Mouse (Mus musculus) cerebellum, adult 2 months (tissue): Measurements from ENCODE around the gene Setd5. TPM values are rescaled to one million over a fixed set of nuclear protein-coding genes. Genes with fewer than 3 reads are reported as not detected.

ENCODE experiments used
- DNase-seq, 2 experiments: peaks; one replicate each; pipeline ENCODE4 v3.0.0; 2021
- H3K27ac ChIP-seq: fragments of 200-500 bp; 2 replicates; pipeline ENCODE4 v1.5.1; 2012; ENCODE audit warnings: low read length, control low read depth, inconsistent platforms; ENCODE audit not compliant: insufficient read depth
- H3K27me3 ChIP-seq: fragments of 200-500 bp; 2 replicates; pipeline ENCODE4 v1.6.1; 2012; ENCODE audit warnings: inconsistent platforms, mild to moderate bottlenecking, low read length, moderate library complexity; ENCODE audit not compliant: control insufficient read depth, insufficient read depth
- H3K4me1 ChIP-seq: fragments of 200-500 bp; 2 replicates; pipeline ENCODE4 v1.6.1; 2011; ENCODE audit warnings: low read length; ENCODE audit not compliant: control insufficient read depth, insufficient read depth
- H3K4me3 ChIP-seq: fragments of 200-500 bp; replicated peaks from 2 replicates; pipeline ENCODE3; 2011; ENCODE audit warnings: mild to moderate bottlenecking, low read depth, low read length, control low read depth; ENCODE audit not compliant: insufficient read depth
- CTCF ChIP-seq: fragments of 200-500 bp; IDR thresholded peaks from 2 replicates; pipeline ENCODE4 v1.5.1; 2011; ENCODE audit warnings: low read depth, mild to moderate bottlenecking, control low read depth, low read length, moderate library complexity, borderline replicate concordance; ENCODE audit not compliant: insufficient read depth
- POLR2A ChIP-seq: fragments of 200-500 bp; IDR thresholded peaks from 2 replicates; pipeline ENCODE4 v1.6.1; 2011; ENCODE audit warnings: low read length, control low read depth, borderline replicate concordance; ENCODE audit not compliant: insufficient read depth
- WGBS: fragments of 180-500 bp; shearing (Covaris S2); methylation state at CpG from one replicate; pipeline ENCODE4 v1.1.7; 2018; 5-methylcytosine and 5-hydroxymethylcytosine counted together
- polyA plus RNA-seq: library from polyadenylated mRNA; depleted of rRNA; stranded (reverse); fragments of >200 nt; gene quantifications from 2 replicates; pipeline ENCODE4 v1.2.3, GENCODE M21; 2012

Gene Setd5
- polyA plus RNA-seq, 1 experiment = 58.9 TPM

GRCm38 (mm10) chr6:113036463-113037175, 40.5 kb upstream of the Setd5 start:
- 66% methylated on average over 4 of the region's 4 CpGs for WGBS
- no peak overlapping the region for H3K4me3 ChIP-seq
- TF ChIP-seq POLR2A = no peak
- TF ChIP-seq CTCF = no peak

GRCm38 (mm10) chr6:113037946-113038734, 39.0 kb upstream of the Setd5 start:
- Histone ChIP-seq H3K4me1 (no peaks in the 10 kb centered on the region), H3K27ac (no peak overlapping the region), H3K27me3 (no peaks in the 10 kb centered on the region), H3K4me3 (no peak overlapping the region)
- 13% methylated on average over 19 of the region's 19 CpGs for WGBS
- TF ChIP-seq POLR2A (no peak), CTCF (peak; percentile 94)
- DNase-seq = peak; percentile 62 to 71

More at GRCm38 (mm10) chr6:113036463-113037175, 40.5 kb upstream of the Setd5 start:
- Histone ChIP-seq H3K27ac (no peak overlapping the region), H3K27me3 (no peaks in the 10 kb centered on the region), H3K4me1 (no peaks in the 10 kb centered on the region)
- DNase-seq = no peak

GRCm38 (mm10) chr6:113038735-113039058, 38.5 kb upstream of the Setd5 start:
- WGBS = 63% methylated on average over 5 of the region's 5 CpGs
- Histone ChIP-seq H3K4me1 (no peaks in the 10 kb centered on the region), H3K27me3 (no peaks in the 10 kb centered on the region), H3K4me3 (no peak overlapping the region), H3K27ac (no peak overlapping the region)
- no peak for DNase-seq
- TF ChIP-seq POLR2A (no peak), CTCF (no peak)

GRCm38 (mm10) chr6:113040319-113040718, 36.8 kb upstream of the Setd5 start:
- no peak for DNase-seq
- Histone ChIP-seq H3K27me3 (no peaks in the 10 kb centered on the region), H3K4me1 (no peaks in the 10 kb centered on the region), H3K27ac (no peak overlapping the region), H3K4me3 (no peak overlapping the region)
- TF ChIP-seq CTCF = no peak
- no peak for TF ChIP-seq POLR2A
- WGBS = 80% methylated on average over 2 of the region's 2 CpGs

- no peaks in the 10 kb centered on the region for H3K27me3 ChIP-seq
- H3K27ac ChIP-seq = no peak overlapping the region
- no peaks in the 10 kb centered on the region for H3K4me1 ChIP-seq
- H3K4me3 ChIP-seq = no peak overlapping the region
- no peak for DNase-seq
- no peak for TF ChIP-seq POLR2A
- WGBS = 82% methylated on average over 11 of the region's 11 CpGs
These were observed 35.8 kb upstream of the Setd5 start for GRCm38 (mm10) chr6:113041215-113041990.

- DNase-seq = no peak
- Histone ChIP-seq H3K4me3 (peak overlapping the region; percentile 99), H3K27ac (peak overlapping the region; percentile 83), H3K4me1 (no peaks in the 10 kb centered on the region), H3K27me3 (no peaks in the 10 kb centered on the region)
- TF ChIP-seq POLR2A (no peak), CTCF (no peak)
- under 1% methylated on average over 11 of the region's 11 CpGs for WGBS
These were observed 31.6 kb upstream of the Setd5 start for GRCm38 (mm10) chr6:113045575-113045974.

GRCm38 (mm10) chr6:113046041-113046975, 30.9 kb upstream of the Setd5 start, which contains the start of gene Thumpd3:
Gene Thumpd3, plus strand, starts transcription at chr6:113046225.
- WGBS = under 1% methylated on average over 59 of the region's 59 CpGs
- H3K4me3 ChIP-seq = peak within 1 kb of the TSS; percentile 99
- peak; percentile 96 to 98 for DNase-seq

More at GRCm38 (mm10) chr6:113046041-113046975, 30.9 kb upstream of the Setd5 start, which contains the start of gene Thumpd3:
- Histone ChIP-seq H3K4me1 (no peaks in the 10 kb centered on the region), H3K27ac (peak within 1 kb of the TSS; percentile 83), H3K27me3 (no peaks in the 10 kb centered on the region)
- TF ChIP-seq CTCF (no peak), POLR2A (peak; percentile 93; the same call in 1 of the 2 replicates)
